Mouse (Mus musculus) adrenal gland, postnatal 4 days (tissue): ENCODE measurements around the gene Gfpt1. TPM values are rescaled to one million over a fixed set of nuclear protein-coding genes. Genes with fewer than 3 reads are reported as not detected.
"Not testable (repeated sequence)": the region's sequence is repeated elsewhere in the genome, so short reads cannot be mapped to it uniquely, and the experiment has no call there.

Source experiments
- DNase-seq, 2 experiments: peaks; one replicate each; pipeline ENCODE4 v3.0.0; 2021 to 2022; ENCODE audit warnings: low spot score in 2 of 2, mixed read lengths in 2 of 2
- total RNA-seq, 2 experiments: library from RNA; stranded (reverse); gene quantifications; 2 replicates each; pipeline ENCODE4 v1.2.3; 2021

Gene Gfpt1
- total RNA-seq, 2 experiments from 2014 or later: 39.8 to 42.6 TPM

DNA sequence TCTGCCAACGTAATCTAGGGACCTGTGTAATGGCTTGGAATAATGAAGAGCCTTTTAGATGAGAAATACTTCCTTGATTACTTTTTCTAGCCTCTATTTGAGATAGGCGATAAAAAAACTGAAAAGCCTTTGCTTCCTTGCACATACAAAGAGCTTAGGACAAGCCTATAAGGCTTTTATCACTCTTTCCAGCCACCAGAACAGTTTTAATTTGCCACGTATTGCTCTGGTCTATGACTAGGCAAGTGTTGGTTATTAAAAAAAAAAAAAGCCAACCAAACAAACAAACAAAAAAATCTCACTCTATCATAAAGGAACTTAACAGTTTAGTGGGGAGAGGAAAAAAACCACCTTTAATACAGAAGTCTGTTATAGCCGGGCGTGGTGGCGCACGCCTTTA, 1.2 kb upstream of the Gfpt1 start:
- no peak for DNase-seq

DNA sequence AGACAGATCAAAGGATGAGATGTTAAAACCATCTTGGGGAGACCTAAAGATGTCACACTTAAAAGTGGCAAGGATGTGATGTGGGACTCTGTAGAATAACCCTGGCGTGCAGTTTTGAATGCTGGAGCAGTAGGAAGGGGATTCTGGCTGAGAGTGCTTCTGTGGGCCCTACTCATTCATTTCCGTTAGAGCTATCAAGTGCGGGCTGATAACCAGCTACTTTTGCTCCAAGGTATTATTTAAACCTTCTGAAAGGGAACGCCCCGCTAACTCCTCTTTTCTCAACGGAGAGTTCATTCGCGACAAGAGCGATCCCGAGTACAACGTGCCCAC, 676 bp upstream of the Gfpt1 start:
- DNase-seq: no peak

GRCm38 (mm10) chr6:87043131-87043516, 478 bp downstream of the Gfpt1 start:
- DNase-seq: no peak

DNA sequence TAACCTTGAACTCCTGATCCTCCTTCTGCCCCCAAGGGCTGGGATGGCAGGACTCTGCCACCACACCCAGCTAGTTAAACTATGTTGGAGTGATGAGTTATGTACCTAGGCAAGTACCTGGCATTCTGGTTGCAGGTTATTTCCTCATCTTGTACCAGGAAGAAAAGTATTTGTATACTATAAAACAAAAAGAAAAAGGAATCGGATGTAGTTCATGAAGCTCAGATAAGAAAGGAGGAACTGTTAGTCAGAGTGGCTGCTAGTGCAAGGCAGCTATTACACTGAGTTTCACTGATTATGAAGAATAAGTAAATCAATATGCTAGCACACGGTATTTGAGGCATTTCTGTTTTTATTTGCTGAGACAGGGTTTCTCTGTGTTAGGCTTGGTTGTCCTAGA, 2.2 kb downstream of the Gfpt1 start:
- no peak for DNase-seq

DNA sequence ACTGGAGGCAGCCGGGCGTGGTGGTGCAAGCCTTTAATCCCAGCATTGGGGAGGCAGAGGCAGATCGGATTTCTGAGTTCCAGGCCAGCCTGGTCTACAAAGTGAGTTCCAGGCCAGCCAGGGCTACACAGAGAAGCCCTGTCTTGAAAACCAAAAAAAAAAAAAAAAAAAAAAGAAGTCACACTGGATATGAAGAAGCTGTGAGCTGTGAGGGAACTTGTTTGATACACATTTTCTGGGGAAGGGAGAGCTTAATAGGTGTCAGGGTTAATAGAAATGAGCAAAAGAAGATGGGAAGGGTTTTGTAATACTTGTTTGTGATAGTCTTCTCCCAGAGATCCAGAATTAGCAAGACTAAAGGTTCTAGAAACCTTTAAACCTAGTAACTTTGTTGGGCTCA, 2.9 kb downstream of the Gfpt1 start:
- no peak for DNase-seq

DNA sequence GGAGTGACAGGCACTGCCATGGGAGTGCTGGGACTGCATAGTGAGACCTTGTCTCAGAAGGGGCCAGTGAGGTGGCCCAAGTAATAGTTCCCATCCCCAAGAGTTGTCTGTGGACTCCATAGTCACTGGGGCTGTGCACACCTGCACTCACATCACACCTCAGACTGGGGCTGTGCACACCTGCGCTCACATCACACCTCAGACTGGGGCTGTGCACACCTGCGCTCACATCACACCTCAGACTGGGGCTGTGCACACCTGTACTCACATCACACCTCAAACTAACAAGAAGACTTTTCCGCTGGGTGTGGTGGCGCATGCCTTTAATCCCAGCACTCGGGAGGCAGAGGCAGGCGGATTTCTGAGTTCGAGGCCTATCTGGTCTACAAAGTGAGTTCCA, 6.1 kb downstream of the Gfpt1 start:
- not testable (repeated sequence) for DNase-seq

- DNase-seq: no peak
Measured at GRCm38 (mm10) chr6:87051886-87052425, 9.3 kb downstream of the Gfpt1 start.

DNA sequence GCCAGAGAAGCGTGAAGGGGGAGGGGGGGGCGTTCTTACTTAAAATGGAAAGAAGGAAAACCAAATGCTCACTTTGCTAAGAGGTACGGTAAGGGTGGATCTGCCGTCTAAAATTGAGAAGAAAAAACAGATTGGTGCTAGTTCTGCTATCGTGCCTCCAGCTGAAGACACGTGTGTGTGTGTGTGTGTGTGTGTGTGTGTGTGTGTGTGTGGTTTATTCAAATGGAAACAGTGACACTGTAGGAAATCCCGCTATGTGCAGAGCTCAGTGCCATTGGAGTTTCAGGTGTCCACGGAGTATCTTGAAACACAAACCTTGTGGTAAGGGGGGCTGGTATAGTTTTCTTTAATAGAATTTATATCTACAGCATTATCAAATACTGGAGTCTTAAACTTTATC, 11.5 kb downstream of the Gfpt1 start:
- no peak for DNase-seq

DNA sequence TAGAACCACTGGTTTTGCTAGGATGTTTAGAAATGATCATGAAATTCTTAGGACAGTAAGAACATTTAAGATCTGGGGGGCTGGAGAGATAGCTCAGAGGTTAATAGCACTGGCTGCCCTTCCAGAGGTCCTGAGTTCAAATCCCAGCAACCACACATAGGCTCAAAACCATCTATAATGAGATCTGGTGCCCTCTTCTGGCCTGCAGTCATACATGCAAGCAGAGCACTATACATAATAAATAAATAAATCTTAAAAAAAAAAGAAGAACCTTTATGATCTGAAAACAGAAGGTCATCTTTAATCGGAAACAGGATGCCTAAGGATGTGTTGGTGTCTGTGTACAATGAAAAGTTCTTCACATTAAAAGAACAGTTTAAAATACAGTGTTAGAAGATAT, 17.1 kb downstream of the Gfpt1 start:
- DNase-seq: no peak

GRCm38 (mm10) chr6:87063586-87063985, 20.9 kb downstream of the Gfpt1 start:
- DNase-seq: no peak

DNA sequence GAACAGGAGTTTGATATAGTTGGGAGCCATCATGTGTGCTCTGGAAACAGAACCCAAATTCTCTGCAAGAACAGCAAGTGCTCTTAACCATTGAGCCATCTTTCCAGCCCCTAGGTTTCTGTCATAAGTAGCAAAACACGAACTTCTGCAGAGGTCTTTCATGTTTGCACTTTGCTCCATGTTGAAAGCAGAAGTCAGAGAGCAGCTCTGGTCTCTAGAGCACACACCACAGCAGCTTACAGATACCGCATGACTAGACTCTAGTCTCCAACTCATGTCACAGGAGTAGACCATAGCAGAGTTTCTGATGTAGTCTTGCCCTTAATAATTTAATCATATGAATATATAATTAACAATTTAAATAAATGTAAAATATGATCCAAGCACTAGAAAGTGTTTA, 25.6 kb downstream of the Gfpt1 start:
- DNase-seq: no peak

- no peak for DNase-seq
Measured at GRCm38 (mm10) chr6:87069195-87069900, 26.7 kb downstream of the Gfpt1 start.

- no peak for DNase-seq
Measured at GRCm38 (mm10) chr6:87070641-87071040, 28.0 kb downstream of the Gfpt1 start.

DNA sequence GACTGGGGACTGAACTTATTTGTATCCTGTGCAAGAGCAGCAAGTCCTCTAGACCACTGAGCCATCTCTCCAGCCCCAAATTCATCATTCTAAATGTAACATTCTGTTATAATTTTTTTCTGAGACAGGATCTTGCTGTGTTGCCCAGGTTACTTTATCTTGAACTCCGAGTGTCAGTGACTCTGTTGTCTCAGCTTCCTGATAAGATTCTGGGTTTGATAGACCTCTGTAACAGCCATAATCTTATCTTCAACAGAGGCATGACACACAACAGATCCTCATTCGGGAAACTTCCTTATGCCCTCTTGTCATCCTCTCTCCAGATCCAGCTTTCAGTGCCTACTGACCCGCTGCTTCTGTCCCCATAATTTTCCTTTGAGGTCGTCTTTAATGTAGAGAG, 30.1 kb downstream of the Gfpt1 start:
- DNase-seq: no peak

- no peak for DNase-seq
Measured at GRCm38 (mm10) chr6:87075092-87075685, 32.5 kb downstream of the Gfpt1 start.

DNA sequence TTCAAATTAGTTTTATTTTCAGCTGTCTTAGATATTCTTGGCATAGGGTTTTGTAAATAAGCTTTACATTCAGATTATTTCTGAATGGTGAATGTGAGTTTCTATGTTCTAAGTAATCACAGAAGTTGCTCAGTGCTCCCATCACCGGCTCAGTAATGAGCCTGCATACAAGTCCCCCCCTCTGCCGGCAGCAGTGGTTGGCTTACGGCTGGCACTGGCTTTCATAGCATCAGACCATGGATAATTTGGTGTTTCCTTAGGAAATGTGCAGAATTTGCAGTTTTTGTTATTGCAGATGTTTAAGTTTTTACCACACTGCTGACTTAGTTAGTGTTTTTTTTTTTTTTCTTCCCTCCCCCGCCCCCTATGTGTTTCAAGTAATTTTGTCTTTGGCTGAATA, 36.8 kb downstream of the Gfpt1 start:
- no peak for DNase-seq

- no peak for DNase-seq
Measured at GRCm38 (mm10) chr6:87085026-87085425, 42.4 kb downstream of the Gfpt1 start.

DNA sequence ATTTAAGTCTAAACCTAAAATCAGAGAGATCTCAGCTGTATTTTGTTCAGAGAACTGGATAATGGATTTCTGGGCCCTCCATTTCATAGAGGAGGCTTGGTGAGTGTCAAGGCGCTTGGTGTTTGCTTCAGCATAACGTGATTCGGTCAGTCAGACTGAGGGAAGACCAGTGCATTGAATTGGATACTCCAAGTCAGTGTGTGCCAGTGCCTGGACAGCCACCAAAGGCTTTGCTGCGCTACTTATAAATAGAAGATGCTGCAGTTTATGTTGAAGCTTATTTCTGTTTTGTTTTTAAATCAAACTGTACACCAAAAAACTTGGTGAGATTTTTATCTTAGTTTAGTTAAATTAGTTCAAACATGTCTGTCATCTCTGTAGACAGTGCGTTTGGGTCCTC, 45.7 kb downstream of the Gfpt1 start:
- no peak for DNase-seq

GRCm38 (mm10) chr6:87090877-87091276, 48.2 kb downstream of the Gfpt1 start:
- no peak for DNase-seq

DNA sequence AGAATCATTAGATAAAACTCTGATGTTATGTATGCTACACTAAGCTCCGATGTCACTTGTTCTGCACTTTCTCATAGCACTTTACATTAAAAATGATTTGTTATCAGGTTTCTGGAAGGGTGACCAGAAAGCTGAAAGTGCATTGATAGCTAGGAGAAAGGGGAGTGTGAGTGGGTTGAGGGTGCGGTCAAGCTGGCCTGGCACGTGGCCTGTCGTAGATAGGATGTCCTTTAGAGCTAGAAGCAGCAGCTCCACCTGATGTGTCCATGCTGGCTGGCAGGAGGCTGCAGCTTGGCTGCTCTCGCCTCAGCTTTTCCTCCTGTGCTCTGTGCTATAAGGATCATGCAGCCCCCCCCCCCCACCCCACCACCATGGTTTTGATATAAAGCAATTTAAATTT, 49.8 kb downstream of the Gfpt1 start:
- DNase-seq: no peak

GRCm38 (mm10) chr6:87093631-87094030, 51.0 kb downstream of the Gfpt1 start:
- DNase-seq: not testable (repeated sequence)

GRCm38 (mm10) chr6:87099261-87099660, 56.6 kb downstream of the Gfpt1 start:
- no peak for DNase-seq

GRCm38 (mm10) chr6:87099671-87100296, 57.1 kb downstream of the Gfpt1 start:
- DNase-seq: no peak
